Mouse (Mus musculus) midbrain, embryonic 16.5 days (tissue): ENCODE results near the gene Trmt61a. TPM values are rescaled to one million over a fixed set of nuclear protein-coding genes. Genes with fewer than 3 reads are reported as not detected.
A peak's percentile ranks its signal among the peaks of the same experiment; 100 is the strongest.

Experiments used
- ATAC-seq: fragments of 200-750 bp; cut with Nextera tagmentation; 2 replicates; pipeline ENCODE4 v1.8.0; 2017; ENCODE audit warnings: moderate TSS enrichment
- H3K27ac ChIP-seq: fragments of 300-500 bp; sonication (generic); 2 replicates; pipeline ENCODE4 v1.5.1; 2014; ENCODE audit warnings: mild to moderate bottlenecking, low read length, mixed read lengths
- H3K27me3 ChIP-seq: fragments of 300-500 bp; sonication (generic); 2 replicates; pipeline ENCODE4 v1.6.1; 2014; ENCODE audit warnings: low read depth, low read length, mixed read lengths; ENCODE audit not compliant: control insufficient read depth, insufficient read depth
- H3K36me3 ChIP-seq: fragments of 300-500 bp; sonication (generic); 2 replicates; pipeline ENCODE4 v1.6.1; 2014; ENCODE audit warnings: mild to moderate bottlenecking, low read length, moderate library complexity, mixed read lengths; ENCODE audit not compliant: control insufficient read depth, insufficient read depth
- H3K4me1 ChIP-seq: fragments of 300-500 bp; sonication (generic); 2 replicates; pipeline ENCODE4 v1.6.1; 2014; ENCODE audit warnings: mild to moderate bottlenecking, low read length, mixed read lengths; ENCODE audit not compliant: control insufficient read depth, insufficient read depth
- H3K4me2 ChIP-seq: fragments of 300-500 bp; sonication (generic); 2 replicates; pipeline ENCODE4 v1.6.1; 2014; ENCODE audit warnings: mild to moderate bottlenecking, low read length, mixed read lengths
- H3K4me3 ChIP-seq: fragments of 300-500 bp; sonication (generic); 2 replicates; pipeline ENCODE4 v1.5.1; 2014; ENCODE audit warnings: low read depth, mild to moderate bottlenecking, low read length, moderate library complexity, mixed read lengths
- H3K9ac ChIP-seq: fragments of 300-500 bp; sonication (generic); 2 replicates; pipeline ENCODE4 v1.6.1; 2014; ENCODE audit warnings: low read depth, low read length, mixed read lengths
- H3K9me3 ChIP-seq: fragments of 300-500 bp; sonication (generic); replicated peaks from 2 replicates; pipeline ENCODE4 v1.6.1; 2014; ENCODE audit warnings: mild to moderate bottlenecking, low read length, mixed read lengths; ENCODE audit not compliant: control insufficient read depth, poor library complexity, severe bottlenecking
- WGBS: fragments of 180-500 bp; shearing (Covaris S2); extraction: QIAGEN DNeasy Blood & Tissue Kit; methylation state at CpG from one replicate; pipeline ENCODE4 v1.1.7; 2014; 5-methylcytosine and 5-hydroxymethylcytosine counted together
- polyA plus RNA-seq: library from polyadenylated mRNA; unstranded; fragments of >200 nt; fragmentation: Nextera tagmentation; extraction: Ambion mirVana; gene quantifications from 2 replicates; pipeline ENCODE4 v1.2.1, GENCODE M21; 2015

The Trmt61a gene
- polyA plus RNA-seq, 1 experiment from 2014 or later = 10.4 TPM

DNA sequence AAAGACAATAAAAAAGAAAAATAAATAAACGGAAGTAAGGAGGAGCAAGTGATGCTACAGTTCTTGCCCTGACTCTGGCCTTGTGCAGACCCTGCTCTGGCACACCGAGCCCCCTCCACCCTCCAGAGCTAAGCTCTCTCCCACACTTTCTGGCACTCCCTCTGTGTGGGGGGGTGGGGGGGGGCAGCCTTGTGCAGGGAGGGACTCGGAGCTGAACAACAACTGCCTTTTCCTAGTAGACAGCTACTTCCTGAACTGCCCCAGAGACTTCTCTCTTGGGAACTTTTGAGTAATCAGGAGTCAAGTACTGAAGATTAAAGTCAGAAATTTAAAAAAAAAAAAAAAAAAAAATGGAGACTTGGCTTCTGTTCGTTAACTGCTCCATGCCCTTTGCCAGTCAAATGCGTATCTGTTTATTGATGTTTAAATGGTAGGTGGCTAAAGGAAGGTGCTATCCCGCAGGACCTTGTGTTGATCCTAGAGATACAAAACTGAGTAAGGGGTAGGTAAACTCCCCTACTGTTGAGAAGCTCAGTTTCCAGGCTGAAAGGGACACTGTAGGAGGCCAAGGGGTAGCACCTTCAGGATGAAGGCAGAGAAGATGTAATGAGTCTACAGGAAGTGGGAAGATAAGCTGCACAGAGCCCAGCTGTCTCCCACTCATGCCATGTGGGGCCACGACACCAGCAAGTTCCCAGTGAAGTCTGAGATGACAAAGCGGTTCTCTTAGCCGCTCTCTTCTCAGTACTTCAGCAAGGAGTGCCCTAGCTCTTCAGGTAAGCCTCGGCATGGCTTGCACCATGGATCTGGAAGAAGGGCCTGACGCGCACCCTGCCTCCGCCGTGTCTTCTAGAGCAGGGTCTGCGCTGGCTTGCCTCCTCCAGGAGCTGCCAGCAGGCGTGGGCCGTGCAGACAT lies 14.4 kb upstream of the Trmt61a start:
- Histone ChIP-seq H3K9ac (0 out of 2 replicates have a peak overlapping the region, but pooled peaks have one; percentile 22), H3K27ac (no peak overlapping the region), H3K36me3 (0 out of 2 replicates have a peak, but pooled peaks cover 2% of the 10 kb centered on the region), H3K9me3 (no peaks in the 10 kb centered on the region), H3K4me1 (peaks cover under 1% of the 10 kb centered on the region), H3K4me3 (no peak overlapping the region), H3K27me3 (no peaks in the 10 kb centered on the region), H3K4me2 (no peak overlapping the region)
- 75% methylated on average over 17 of the region's 17 CpGs for WGBS
- ATAC-seq = no peak

DNA sequence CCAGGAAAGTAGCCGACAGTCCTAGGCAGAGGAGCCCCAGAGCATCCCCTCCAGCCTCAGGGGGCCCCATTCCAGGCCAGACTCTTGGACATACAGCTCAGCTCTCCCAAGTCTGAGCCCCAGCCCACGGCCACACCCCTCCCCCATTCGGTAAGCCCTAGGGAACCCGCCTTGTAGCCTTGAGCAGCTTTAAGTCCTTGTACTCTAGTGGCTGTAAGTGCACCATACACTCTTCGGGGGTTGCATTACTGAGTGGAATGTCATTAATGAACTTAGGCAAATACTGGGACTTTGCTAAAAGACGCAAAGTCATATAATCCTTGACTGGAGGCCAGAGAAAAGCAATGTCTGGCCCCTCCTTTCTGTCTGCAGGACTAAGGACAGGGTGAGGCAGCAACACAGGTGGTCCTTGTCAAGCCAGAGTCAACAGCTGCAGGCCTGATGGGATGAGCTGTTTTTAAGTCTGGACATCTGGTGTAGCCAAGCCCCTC lies 13.7 kb upstream of the Trmt61a start:
- Histone ChIP-seq H3K4me3 (no peak overlapping the region), H3K4me1 (peaks cover 8% of the 10 kb centered on the region), H3K9ac (0 out of 2 replicates have a peak overlapping the region, but pooled peaks have one; percentile 22), H3K36me3 (no peaks in the 10 kb centered on the region), H3K4me2 (no peak overlapping the region), H3K27me3 (no peaks in the 10 kb centered on the region), H3K9me3 (no peaks in the 10 kb centered on the region), H3K27ac (no peak overlapping the region)
- ATAC-seq = no peak
- 40% methylated on average over 6 of the region's 6 CpGs for WGBS

DNA sequence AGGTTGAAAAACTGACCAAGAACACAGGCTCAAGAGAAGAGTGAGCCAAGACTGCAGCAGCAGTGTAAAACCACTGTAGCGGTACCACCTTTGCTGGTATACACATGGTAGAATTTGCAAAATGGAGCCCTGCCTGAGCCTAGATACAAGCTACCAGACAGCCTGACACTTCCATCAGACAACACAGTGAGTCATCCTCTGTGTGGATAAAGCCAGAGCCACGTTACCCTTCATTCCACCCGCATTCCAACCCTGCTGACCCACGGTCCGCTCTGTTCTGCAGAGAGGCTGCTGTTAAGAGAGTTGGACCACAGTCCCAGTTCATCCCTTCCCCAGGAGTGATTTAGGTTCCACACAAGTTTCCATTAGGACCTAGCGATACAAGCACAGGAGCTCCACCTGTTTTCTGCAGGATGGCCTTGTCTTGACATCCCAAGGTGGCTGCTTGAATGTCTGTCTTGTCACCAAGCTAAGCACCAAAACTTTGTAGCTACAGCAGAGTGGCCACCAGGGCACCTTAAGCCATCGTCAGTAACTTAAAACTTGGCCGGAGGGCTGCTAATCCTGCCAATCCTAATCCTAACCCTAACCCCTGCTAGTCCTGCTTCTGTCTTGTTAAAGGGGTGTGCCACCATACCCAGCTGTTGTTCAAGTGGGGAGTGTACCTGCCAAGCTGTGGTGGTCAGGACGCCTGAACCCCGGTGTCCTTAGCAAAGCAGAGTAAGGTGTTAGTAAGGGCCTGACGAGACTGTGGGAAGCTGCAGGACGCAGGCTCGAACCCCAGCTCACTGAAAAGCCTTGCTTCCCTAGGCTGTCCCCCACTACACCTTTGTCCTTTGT lies 12.6 kb upstream of the Trmt61a start:
- 82% methylated on average over 13 of the region's 13 CpGs for WGBS
- H3K9me3 ChIP-seq = no peaks in the 10 kb centered on the region
- no peak for ATAC-seq
- no peaks in the 10 kb centered on the region for H3K27me3 ChIP-seq
- no peak overlapping the region for H3K4me3 ChIP-seq
- no peak overlapping the region for H3K9ac ChIP-seq
- no peak overlapping the region for H3K27ac ChIP-seq
- peaks cover 18% of the 10 kb centered on the region for H3K4me1 ChIP-seq
- no peak overlapping the region for H3K4me2 ChIP-seq
- no peaks in the 10 kb centered on the region for H3K36me3 ChIP-seq

DNA sequence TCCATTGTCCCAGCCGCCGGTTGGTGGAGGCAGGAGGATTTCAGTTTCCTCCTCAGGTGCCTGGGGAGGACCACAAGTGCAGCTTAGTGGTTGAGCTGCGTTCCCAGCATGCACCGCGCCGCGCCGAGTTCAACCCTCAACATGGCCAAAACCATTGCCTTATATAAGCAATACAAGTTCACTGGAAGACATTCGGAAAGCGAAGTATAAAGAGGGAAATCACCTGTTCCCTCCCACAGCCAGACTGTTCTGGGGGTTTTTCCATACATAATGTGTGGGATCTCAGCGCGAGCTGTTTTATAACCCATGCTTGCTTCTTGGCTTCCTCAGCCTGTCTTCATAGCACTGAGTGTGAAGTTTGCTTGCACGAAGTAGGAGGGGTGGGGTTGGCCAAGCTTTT lies 11.5 kb upstream of the Trmt61a start:
- no peak overlapping the region for H3K27ac ChIP-seq
- H3K9me3 ChIP-seq = no peaks in the 10 kb centered on the region
- H3K36me3 ChIP-seq = no peaks in the 10 kb centered on the region
- H3K4me1 ChIP-seq = peaks cover 22% of the 10 kb centered on the region
- no peaks in the 10 kb centered on the region for H3K27me3 ChIP-seq
- H3K4me2 ChIP-seq = no peak overlapping the region
- WGBS = 83% methylated on average over 13 of the region's 13 CpGs
- H3K9ac ChIP-seq = no peak overlapping the region
- no peak for ATAC-seq
- H3K4me3 ChIP-seq = no peak overlapping the region

DNA sequence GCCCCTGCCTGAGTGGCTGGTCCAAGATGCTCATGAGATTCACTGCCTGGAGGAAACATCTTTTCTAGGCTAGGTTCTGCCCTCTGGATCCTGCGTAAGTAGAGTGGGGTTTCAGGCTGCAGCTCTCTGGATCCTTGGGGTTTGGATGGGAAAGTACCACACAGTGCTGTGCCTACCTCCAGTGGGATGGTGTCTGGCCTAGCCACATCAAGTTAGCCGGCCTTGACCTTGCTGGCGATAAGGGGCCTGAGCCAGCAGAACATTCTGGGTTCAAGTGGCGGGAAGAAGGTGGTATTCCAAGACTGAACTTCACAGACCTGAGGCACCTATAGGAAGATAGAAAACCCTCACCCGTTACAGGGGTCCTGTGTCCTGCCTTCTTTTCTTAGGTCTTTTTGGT lies 10.5 kb upstream of the Trmt61a start:
- no peak overlapping the region; the same call in 1 of the 2 replicates for H3K27ac ChIP-seq

DNA sequence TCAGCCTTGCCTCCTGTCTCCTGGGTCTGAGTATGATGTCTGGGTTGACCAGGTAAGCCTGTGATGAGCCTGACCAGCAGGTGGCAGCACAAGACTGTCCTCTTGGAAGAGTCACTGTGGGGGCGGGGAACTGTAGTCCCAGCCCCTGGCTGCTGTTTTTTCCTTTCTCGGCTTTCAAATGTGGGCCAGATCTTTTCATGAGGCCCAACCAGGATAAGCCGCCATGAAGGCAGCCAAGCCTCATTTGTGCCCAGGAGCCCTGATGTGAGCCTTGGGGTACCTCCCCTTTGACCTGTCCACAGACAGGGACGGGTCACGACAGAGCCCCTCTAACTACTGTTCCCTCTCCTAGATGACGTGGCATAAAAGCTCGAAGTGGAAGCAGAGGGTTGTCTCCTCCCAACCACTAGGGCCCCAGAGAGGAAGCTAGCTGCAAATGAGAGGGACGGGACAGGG lies 9.4 kb upstream of the Trmt61a start:
- Histone ChIP-seq H3K36me3 (no peaks in the 10 kb centered on the region), H3K27me3 (no peaks in the 10 kb centered on the region), H3K27ac (peak overlapping the region; percentile 81), H3K4me3 (peak overlapping the region; percentile 95; the same call in 1 of the 2 replicates), H3K4me2 (peak overlapping the region; percentile 83), H3K9me3 (no peaks in the 10 kb centered on the region), H3K9ac (peak overlapping the region; percentile 48), H3K4me1 (peaks cover 29% of the 10 kb centered on the region)
- peak; percentile 33; the same call in 1 of the 2 replicates for ATAC-seq
- WGBS = 2% methylated on average over 8 of the region's 8 CpGs

More for the DNA sequence above, 10.5 kb upstream of the Trmt61a start:
- no peaks in the 10 kb centered on the region for H3K9me3 ChIP-seq
- H3K4me2 ChIP-seq = no peak overlapping the region
- peaks cover 22% of the 10 kb centered on the region for H3K4me1 ChIP-seq
- H3K4me3 ChIP-seq = no peak overlapping the region
- no peak for ATAC-seq
- H3K36me3 ChIP-seq = no peaks in the 10 kb centered on the region
- H3K9ac ChIP-seq = no peak overlapping the region
- no peaks in the 10 kb centered on the region for H3K27me3 ChIP-seq
- WGBS = 94% methylated on average over 5 of the region's 5 CpGs

DNA sequence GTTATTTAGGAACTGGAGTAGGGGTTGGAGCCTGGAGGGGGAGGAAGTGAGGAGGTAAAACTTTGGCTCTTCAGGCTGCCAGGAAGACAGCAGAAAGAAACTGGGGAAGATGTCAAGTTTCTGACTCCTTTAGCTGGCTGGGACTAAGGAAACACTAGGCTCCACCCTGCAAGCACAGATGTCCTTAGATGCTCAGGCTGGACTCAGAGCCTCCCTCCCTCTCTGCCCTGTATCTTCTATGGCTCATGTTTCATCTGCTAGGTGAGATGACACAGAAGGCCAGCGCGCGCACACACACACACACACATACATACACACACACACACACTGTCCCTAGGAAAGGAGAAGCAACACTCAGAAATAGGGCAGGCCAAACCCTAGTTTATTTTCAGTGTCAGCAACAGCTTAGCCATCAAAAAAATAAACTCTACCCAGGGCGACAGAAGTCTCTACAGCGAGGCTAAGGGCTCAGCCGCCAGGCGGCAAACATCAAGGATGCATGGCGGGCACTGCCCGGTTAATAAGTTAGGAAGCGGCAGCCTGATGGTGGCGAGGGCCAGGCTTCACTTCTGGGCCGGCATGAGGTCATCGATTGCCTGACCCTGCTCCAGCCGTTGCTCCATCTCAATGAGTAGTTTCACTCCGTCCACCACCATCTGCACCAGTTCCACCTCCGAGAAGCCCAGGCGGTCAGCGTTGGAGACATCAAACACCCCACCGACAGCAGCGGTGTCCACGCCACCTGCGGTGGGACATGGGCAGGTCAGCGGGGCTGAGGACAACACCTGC lies 8.7 kb upstream of the Trmt61a start:
- Histone ChIP-seq H3K9me3 (no peaks in the 10 kb centered on the region), H3K27me3 (no peaks in the 10 kb centered on the region), H3K4me1 (peaks cover 29% of the 10 kb centered on the region), H3K36me3 (no peaks in the 10 kb centered on the region), H3K9ac (peak overlapping the region; percentile 99), H3K4me3 (peak overlapping the region; percentile 95), H3K27ac (peak overlapping the region; percentile 81), H3K4me2 (peak overlapping the region; percentile 83)
- 44% methylated on average over 23 of the region's 23 CpGs for WGBS
- ATAC-seq = no peak

DNA sequence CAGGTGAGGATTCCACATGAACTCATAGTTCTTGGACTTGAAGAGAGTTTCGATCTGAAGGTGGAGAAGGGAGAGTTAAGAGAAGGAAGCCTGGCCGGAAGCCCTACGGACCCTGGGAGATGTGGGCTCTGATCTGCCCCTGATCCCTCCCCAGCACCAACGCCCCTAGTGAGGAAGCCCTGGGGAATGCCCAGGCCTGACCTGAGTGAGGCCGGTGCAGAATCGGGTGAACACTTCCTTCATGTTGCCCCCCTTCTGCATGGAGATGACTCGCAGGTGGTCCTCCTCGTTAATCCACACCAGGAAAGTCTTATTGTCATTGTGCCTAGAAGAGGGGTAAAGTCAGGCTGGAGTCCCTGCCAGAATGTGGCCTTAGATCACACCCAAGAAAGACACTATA lies 7.9 kb upstream of the Trmt61a start:
- no peak for ATAC-seq
- Histone ChIP-seq H3K4me2 (peak overlapping the region; percentile 83), H3K36me3 (no peaks in the 10 kb centered on the region), H3K9ac (peak overlapping the region; percentile 99), H3K4me3 (peak overlapping the region; percentile 95), H3K27ac (no peak overlapping the region), H3K4me1 (peaks cover 29% of the 10 kb centered on the region), H3K9me3 (no peaks in the 10 kb centered on the region), H3K27me3 (no peaks in the 10 kb centered on the region)
- WGBS = 32% methylated on average over 8 of the region's 8 CpGs
